Mouse (Mus musculus) kidney, postnatal 25 days (tissue): ENCODE measurements around the gene Prl8a9.

ENCODE experiments used
- DNase-seq, 2 experiments: peaks; one replicate each; pipeline ENCODE4 v3.0.0; 2021; ENCODE audit warnings: mixed read lengths in 2 of 2

Gene Prl8a9

GRCm38 (mm10) chr13:27564506-27564905, at the start of gene Prl8a9:
Prl8a9 (minus strand) TSS chr13:27564606.
- DNase-seq: no peak

- DNase-seq: no peak
Measured at GRCm38 (mm10) chr13:27610482-27610881, 46.1 kb upstream of the Prl8a9 start, which contains the start of gene Prl7b1. Prl7b1 (minus strand) TSS chr13:27610582.

GRCm38 (mm10) chr13:27582071-27582470, 17.7 kb upstream of the Prl8a9 start, which contains the start of gene Prl8a1:
Prl8a1 (minus strand) TSS chr13:27582171.
- DNase-seq: no peak

GRCm38 (mm10) chr13:27553336-27553735, 11.1 kb downstream of the Prl8a9 start:
- DNase-seq: no peak

GRCm38 (mm10) chr13:27523156-27523555, 41.2 kb downstream of the Prl8a9 start:
- no peak for DNase-seq

- no peak for DNase-seq
Measured at GRCm38 (mm10) chr13:27513117-27513516, 51.3 kb downstream of the Prl8a9 start, which contains the start of gene Prl8a8. Prl8a8 (minus strand) TSS chr13:27513217.
